Mouse (Mus musculus): ENCODE measurements around the gene Lrrc3c.

DNA sequence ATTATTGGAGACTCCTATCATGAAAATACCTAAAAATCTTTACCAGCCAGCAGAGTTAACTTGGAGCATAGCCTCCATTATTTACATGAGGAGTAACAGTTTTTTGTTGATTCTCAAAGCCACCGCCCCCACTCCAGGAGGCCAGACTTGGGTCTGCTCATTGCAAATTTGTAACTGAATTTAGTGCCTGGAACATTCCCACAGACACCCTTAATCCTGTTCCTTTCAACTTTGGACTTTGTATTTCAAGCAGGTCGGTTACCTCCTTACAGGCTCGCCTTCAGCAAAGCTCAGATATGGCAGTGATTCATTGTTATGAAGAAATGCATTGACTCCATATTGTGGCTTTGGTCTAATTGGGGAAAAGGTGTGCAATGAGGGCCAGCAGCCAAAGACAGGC lies 46.7 kb downstream of the Lrrc3c start:
- TF ChIP-seq TAL1 (IDR thresholded peaks at IDR 0.05; ENCODE audit: low read length) (no peak), GATA1 (IDR thresholded peaks at IDR 0.05; ENCODE audit: low read length) (no peak)

Data from erythroblast, embryonic 14.5 days (primary cell).